Mouse (Mus musculus) testis, adult 10 weeks (tissue): Measurements from ENCODE around the gene Trim28. TPM values are rescaled to one million over a fixed set of nuclear protein-coding genes. Genes with fewer than 3 reads are reported as not detected.

Source experiments
- polyA plus RNA-seq: library from polyadenylated mRNA; stranded (reverse); fragments of 350-450 nt; fragmentation: Illumina TruSeq; extraction: RNeasy Lipid Tissue Mini Kit (QIAGEN cat#74804); gene quantifications from one replicate; pipeline ENCODE4 v1.2.3, GENCODE M21; 2014; ENCODE audit warnings: low read depth, low replicate concordance

Gene Trim28
- 84.5 TPM for polyA plus RNA-seq

DNA sequence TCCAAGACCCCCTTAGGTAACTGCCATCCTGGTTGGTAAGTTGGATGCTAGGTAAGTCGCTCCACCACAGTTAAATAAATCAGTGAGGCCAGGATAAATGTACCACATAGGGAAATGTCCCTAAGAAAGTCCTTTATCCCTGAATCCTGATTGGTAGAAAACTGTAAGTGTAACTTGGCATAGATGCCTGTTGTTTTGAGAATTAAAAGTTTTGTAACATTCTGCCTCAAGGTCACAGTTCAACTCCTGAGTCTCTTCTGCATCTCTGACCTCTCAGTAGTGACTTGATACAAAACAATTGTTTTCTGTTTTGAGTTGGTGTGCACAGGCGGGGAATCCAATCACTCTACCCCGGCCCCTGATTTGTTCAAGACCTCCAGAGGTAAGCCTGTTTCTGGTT, at the start of gene Trim28:
TSS of gene Trim28 (plus strand) at position 264 of the 400 bp plus-strand sequence.

DNA sequence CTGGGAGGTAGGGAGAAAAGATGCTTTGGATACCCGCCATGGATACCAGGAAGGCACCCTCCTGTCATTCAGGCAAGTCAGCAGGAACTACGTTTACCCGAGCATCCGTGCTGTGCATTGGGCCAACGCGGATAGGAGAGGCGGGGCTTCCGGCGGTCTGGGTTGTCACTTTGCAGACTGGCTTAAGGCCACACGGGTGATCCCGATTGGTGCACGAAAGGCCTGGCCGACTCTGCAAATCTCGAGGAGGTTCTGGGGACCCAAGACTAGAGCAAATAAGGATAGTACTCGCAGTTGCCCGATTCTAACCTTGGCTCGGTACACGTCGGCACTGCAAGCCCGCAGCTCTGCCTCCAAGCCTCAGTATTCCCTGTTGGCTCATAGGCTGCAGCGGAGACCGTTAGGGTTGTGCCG, 33.2 kb upstream of the Trim28 start, which contains the start of gene Zfp324:
TSS of gene Zfp324 (plus strand) at position 161 of the 414 bp plus-strand sequence.

DNA sequence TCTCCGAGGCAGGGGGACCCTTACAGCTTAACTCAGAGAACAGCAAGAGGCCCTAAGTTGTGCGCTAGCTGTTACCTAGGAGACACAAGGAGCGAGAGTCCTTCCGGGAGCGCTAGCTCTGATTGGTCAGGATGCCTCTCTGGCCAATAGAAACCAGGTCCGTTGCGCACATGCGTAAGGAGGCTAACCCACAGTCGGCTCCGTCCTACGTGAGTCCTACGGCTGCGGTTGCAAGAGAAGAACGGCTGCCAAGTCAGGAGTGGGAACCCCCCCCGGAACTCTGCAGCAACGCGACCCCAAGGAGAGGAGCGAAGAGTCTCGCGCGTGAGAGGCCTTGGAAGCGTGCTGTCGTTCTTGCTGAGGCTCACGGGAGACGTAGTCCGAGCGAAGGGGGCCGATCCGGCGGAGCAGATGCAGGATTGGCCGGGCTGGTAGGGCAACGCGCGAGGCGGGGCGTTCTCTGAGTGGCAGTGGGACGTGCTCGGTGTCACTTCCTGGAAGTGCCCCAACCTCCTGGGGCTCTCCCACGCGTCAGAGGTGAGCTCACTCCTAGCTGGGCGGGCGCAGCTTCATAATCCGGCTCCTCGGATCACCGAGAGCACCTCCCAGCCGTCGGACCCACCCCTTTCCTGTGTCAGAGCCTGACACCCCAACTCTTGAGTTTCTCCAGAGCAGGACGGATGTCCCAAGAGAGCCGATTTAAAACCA, 21.1 kb upstream of the Trim28 start, which contains the start of gene Zfp446:
TSS of gene Zfp446 (plus strand) at position 167 of the 708 bp plus-strand sequence.

DNA sequence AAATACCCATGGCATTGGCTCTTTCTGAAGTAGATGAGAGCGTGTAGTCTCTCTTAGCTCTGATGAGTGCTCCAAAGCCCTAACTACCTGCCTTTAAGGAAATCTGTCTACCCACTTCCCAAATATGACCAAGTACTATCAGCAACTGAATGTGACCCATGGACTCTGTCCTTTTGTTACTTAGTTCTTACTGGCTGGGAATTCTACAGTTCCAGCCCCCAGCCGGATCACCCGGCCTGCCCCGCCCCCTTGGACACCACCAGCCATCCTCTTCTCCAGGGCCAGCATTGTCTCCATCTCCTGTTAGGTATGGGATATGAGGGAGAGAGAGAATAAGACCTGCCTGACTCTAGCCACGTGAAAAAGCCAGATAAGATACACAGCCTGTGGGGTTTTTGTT, 861 bp upstream of the Trim28 start, which contains the start of gene Slc27a5:
TSS of gene Slc27a5 (minus strand) at position 140 of the 400 bp plus-strand sequence.

DNA sequence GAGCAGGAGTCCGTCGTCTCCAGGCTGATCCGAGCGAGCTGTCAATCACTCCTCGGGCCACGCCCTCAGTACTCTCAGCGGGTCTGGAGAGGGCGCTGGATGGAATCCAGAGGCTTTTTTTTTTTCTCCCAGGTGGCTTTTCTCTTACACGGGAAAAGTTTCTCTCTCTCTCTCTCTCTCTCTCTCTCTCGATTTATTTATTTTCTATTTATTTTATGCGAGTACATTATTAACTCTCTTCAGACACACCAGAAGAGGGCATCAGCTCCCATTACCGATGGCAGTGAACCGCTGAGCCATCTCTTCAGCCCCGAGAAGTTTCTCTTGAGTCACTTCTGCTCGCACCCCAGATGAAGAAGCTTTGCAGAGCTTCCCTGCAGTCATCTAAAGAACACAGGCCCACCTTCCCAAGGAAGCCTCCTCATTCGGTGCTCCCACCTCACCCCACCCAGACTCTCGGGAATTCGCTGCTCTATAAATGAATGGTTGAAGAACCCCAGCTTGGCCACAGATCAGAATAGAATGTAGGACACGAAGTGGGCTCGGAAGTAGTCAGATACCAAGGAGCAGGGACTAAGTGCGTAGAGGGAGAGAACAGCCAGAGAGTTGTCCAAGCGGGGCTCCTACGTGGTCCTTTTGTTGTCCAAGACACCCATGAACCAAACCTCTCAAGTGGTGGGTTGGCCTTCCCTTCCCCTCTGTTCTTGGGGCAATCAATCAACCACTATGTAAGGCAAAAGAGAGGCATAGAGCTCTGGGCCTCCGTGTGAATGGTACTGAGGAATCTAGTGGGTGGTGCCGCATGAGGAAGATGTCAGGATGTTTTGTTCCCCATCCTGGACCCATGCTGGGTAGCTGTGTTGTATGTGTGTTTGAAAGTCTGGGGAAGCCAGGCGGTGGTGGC, 11.3 kb downstream of the Trim28 start, which contains the start of gene Zbtb45:
TSS of gene Zbtb45 (minus strand) at position 30 of the 904 bp plus-strand sequence.

DNA sequence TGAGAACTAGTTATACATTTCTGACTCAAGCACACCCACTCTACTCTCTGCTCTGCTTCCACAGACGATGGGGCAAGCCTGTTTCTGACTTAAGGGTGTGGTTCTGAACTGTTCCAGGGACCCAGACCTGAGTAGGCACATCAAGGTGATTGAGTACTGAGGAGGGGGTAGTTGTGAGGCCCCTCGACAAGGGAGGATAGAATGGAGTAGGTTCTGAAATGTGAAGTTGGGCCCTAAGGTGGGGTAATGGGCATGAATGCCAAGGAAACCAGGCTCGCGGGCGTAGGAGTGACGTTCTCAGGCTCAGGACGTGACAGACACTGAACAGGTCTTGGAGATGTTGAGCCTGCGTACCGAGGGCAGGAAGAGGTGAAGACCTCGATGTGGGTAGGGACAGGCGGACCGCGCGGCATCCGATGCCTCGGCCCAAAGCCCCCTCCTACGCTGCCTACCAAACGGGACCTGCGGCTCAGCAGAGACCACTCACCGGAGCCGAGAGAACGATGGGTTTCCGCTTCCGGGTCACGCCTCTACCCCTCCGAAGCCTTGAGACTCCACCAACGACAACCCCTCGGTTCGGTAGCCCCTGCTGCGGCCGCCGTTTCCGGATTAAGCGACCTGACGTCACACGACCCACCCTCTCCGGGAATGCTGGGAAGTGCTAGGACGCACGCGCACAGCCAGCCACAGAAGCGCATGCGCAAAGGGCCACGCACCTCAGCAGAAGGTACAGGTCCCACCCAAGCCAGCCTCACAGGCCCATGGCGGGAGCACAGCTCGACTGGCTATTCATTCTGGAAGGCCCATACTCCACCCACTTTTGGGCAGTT, 35.4 kb downstream of the Trim28 start, which contains the start of gene Chmp2a:
TSS of gene Chmp2a (minus strand) at position 660 of the 830 bp plus-strand sequence.

DNA sequence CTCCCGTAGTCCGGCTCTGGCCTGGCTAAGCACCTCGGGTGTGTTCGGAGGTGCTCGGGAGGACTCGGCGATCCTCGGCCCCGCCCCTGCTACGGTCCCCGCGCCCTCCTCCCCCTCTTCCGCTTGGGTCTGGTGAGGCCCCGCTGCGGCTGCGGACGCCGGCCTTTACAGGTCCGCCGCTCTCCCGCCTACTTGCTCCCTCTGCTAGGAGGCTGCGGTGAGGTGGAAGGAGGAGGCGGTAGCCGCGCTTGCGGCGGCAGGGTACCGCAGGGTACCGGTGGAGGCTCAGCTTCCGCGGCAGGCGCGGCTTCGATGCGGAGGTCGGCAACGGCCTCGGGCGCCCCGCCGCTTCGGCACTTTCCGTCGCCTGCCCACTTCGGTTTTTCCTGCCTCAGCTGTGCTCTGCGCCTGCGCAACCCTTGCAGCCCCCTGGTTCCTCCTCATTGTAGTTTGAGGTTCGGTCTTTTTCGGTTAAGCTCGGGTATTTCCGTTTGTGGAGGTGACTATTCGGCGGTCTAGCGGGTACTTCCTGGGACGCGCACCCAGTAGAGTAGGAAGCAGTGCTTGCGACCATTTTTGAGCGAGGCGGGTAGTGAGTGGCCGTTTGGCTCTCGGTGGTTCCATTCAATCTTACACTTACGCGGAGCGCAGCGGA, 39.1 kb downstream of the Trim28 start, which contains the start of gene Ube2m:
TSS of gene Ube2m (minus strand) at position 375 of the 655 bp plus-strand sequence.

DNA sequence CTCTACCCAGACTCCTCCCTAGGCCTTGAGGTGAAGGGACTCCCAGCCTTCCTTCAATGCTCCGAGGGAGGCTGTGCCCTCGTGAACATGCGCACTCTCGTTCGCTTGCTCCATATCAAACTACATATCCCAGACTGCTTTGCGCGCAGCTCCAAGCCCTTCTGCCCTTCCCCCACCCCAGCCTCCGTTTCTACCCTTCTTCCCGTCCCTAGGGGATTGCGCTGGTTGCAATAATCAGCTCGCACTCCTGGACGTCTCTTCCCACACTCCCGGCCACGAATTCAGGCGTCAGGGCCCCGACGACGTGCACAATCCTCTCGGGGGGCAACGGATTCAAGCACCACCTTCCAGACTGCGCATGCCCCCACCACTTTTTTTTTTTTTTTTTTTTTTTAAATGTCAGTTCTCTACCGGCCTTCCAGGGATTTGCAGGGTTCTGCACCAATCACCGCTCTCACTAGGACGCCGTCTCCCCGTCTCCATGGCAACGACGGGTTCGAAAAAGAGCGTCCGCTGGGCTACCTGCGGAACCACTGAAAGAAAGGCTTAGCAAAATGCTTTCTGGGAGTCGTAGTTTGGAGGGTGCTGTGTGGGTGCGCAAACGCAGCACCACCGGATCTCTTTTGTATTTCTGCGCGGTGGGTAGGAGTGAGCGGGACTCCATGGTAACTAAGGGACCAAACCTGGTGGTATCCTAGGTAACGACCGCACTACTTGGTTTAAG, 55.5 kb downstream of the Trim28 start, which contains the start of gene Mzf1:
TSS of gene Mzf1 (minus strand) at position 478 of the 724 bp plus-strand sequence.

Other genes starting within 250 kb of the Trim28 start
- gene Zscan18, start 195.5 kb upstream of the Trim28 start, polyA plus RNA-seq = 12.1 TPM
- 34.9 TPM for gene Zfp329, start 180.3 kb upstream of the Trim28 start, polyA plus RNA-seq
- gene Zfp110, start 164.4 kb upstream of the Trim28 start, polyA plus RNA-seq = 179 TPM
- 16.0 TPM for gene Zfp128, start 117.9 kb upstream of the Trim28 start, polyA plus RNA-seq
- 13.5 TPM for gene Zscan22, start 101.3 kb upstream of the Trim28 start, polyA plus RNA-seq
- 10.1 TPM for gene Rps5, start 76.8 kb upstream of the Trim28 start, polyA plus RNA-seq
- 0.15 TPM for gene Rnf225, start 71.7 kb upstream of the Trim28 start, polyA plus RNA-seq
- 0.43 TPM for gene Zfp324, start 33.3 kb upstream of the Trim28 start, polyA plus RNA-seq
- gene Zfp446, start 21.3 kb upstream of the Trim28 start, polyA plus RNA-seq = 5.4 TPM
- not detected for gene Slc27a5, start 922 bp upstream of the Trim28 start, polyA plus RNA-seq
- gene Zbtb45, start 10.9 kb downstream of the Trim28 start, polyA plus RNA-seq = 0.31 TPM
- 93.6 TPM for gene Chmp2a, start 35.7 kb downstream of the Trim28 start, polyA plus RNA-seq
- gene Ube2m, start 39.2 kb downstream of the Trim28 start, polyA plus RNA-seq = 123 TPM
- 2.5 TPM for gene Mzf1, start 55.6 kb downstream of the Trim28 start, polyA plus RNA-seq
- gene Vmn1r85, start 96.1 kb downstream of the Trim28 start, polyA plus RNA-seq = not detected
- not detected for gene Vmn1r86, start 120.8 kb downstream of the Trim28 start, polyA plus RNA-seq
- gene Vmn1r87, start 141.0 kb downstream of the Trim28 start, polyA plus RNA-seq = not detected
- gene Vmn1r88, start 160.5 kb downstream of the Trim28 start, polyA plus RNA-seq = 0.20 TPM
- not detected for gene Vmn1r89, start 213.9 kb downstream of the Trim28 start, polyA plus RNA-seq